Mouse (Mus musculus): ENCODE results near the gene Tlr2. TPM values are rescaled to one million over a fixed set of nuclear protein-coding genes. Genes with fewer than 3 reads are reported as not detected.

The Tlr2 gene
- polyA plus RNA-seq, 1 experiment from 2014 or later: 0.60 TPM

Other genes with a start within 250 kb of the Tlr2 start
- 84.3 and 105 TPM in 2 replicates for gene Sfrp2, start 75.4 kb downstream of the Tlr2 start, polyA plus RNA-seq (2016; fragmentation: Nextera tagmentation; extraction: Ambion mirVana)
- gene Tmem131l, start 198.4 kb upstream of the Tlr2 start, polyA plus RNA-seq (2016; fragmentation: Nextera tagmentation; extraction: Ambion mirVana): 116 and 130 TPM in 2 replicates

Measured in forebrain, embryonic 12.5 days (tissue).